Mouse (Mus musculus) ES-CJ7 (cell line): ENCODE data around the gene Nr2f2.

Source experiments
- DNase-seq: peaks from one replicate; pipeline ENCODE4 v3.0.0; 2011; ENCODE audit warnings: low read depth, low spot score

Nr2f2 gene

GRCm38 (mm10) chr7:70332926-70333664 is 33.4 kb downstream of the Nr2f2 start:
- no peak for DNase-seq

- no peak for DNase-seq
Measured at GRCm38 (mm10) chr7:70332064-70332850, 34.3 kb downstream of the Nr2f2 start.

GRCm38 (mm10) chr7:70331243-70332063 is 35.1 kb downstream of the Nr2f2 start:
- DNase-seq = peak; percentile 75

GRCm38 (mm10) chr7:70330761-70331242 is 35.7 kb downstream of the Nr2f2 start:
- peak; percentile 88 for DNase-seq

- peak; percentile 72 for DNase-seq
Measured at GRCm38 (mm10) chr7:70330207-70330562, 36.4 kb downstream of the Nr2f2 start.

DNA sequence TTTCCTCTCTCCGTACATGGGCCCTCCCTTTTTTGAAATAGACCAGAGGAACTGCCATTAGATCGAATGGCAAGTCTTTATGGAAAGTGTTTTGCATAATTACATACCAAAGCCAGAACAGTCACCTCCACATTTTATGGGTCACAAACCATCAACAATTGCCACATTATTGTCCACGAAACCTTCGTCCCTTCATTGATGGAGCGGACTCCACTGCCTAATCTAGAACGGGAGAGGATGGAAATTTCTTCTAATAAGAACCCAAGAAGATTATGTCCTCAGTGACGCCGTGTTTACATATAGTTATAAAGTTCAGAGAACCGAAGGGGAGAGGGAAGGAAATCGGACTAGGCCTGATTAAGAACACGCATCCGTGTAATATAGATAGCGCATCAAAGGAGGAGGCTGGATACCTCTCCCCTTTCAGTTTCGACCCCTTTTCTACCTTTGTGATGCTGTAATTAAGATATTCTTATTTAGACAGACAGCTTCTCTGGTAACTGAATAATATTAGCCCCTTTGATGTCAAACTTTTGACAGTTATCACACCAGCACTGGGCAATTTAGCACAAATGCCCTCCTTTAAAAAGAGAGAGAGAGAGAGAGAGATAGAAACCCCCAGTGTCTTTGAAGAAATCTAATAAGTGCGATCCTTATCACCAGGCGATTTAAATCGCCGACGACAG is 36.9 kb downstream of the Nr2f2 start:
- no peak for DNase-seq

- no peak for DNase-seq
Measured at GRCm38 (mm10) chr7:70329037-70329516, 37.5 kb downstream of the Nr2f2 start.

DNA sequence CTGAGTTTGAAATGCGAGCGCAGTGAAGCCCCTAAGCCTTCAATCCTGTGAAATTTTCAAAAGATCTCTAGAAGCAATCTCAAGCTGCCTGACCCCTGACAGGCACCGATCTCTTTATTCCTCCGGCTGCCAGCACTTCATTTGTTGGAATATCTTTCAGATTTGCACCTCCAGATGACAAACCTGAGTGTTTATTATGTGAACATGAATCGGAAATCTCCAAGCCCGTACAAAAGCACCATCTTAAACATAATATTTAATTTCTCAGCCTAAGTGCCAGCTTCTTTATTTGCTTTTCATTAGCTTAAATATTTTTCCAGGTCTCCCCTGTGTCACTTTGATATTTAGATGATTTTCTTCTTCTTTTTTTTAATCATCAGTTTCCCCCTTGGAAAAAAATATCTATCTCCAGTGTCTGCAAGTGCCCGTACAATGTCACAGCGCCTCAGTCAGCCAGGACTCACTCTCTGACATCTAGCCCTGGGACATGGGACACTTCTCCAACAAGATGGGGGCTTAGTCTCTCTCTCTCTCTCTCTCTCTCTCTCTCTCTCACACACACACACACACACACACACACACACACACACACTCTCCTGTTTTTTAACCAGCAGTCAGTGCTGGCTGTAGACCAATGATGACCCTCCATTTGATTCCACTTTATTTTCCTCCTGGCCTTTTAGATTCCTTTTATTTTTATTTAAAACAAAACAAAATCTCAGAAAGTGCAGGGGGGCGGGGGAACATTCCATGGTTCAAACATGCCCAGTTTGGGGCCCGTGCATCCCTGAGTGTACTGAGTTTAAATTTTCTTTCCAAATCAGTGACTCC is 38.1 kb downstream of the Nr2f2 start:
- DNase-seq = no peak

- no peak for DNase-seq
Measured at GRCm38 (mm10) chr7:70327191-70327590, 39.3 kb downstream of the Nr2f2 start.

GRCm38 (mm10) chr7:70326176-70327035 is 40.1 kb downstream of the Nr2f2 start:
- DNase-seq = no peak

DNA sequence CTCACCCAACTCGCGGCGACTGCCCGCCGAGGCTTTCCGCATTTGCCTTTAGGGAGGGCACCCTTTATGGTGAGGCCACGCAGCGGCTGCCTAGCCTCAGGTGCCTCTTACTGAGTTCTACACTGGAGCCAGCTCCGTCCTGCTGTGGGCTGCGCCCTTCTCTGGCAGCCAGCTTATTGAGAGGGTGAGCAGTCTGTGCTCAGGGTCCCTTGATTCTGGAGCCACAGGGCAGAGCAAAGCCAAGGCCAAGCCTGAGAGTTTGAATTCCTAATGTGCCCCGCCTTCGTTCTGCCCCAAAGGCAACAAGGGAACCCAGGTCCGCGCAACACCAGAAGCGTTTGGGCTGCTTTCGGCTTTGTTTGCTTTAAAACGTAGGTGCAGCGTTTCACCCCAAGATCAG is 41.2 kb downstream of the Nr2f2 start:
- peak; percentile 74 for DNase-seq

- DNase-seq = no peak
Measured at GRCm38 (mm10) chr7:70324541-70324940, 42.0 kb downstream of the Nr2f2 start.

DNA sequence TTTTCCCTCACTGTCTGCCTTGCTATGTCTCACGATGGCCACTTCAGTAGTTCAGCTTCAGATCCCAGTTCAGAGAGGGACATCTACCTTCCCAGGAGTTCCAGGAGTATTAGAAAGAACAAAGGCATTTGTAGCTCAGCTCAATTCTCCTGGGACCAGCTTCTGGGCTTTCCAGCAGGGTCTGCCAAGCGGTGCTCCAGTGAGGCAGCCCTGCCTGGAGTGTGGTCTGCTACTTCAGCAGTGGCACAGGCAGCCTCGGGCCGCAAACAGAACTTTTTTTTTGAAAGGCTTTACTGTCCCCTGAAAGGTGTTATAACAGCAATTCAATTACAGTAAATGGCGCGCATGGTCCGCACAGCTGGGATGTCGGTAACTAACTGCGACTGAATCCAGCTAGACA is 42.5 kb downstream of the Nr2f2 start:
- no peak for DNase-seq

DNA sequence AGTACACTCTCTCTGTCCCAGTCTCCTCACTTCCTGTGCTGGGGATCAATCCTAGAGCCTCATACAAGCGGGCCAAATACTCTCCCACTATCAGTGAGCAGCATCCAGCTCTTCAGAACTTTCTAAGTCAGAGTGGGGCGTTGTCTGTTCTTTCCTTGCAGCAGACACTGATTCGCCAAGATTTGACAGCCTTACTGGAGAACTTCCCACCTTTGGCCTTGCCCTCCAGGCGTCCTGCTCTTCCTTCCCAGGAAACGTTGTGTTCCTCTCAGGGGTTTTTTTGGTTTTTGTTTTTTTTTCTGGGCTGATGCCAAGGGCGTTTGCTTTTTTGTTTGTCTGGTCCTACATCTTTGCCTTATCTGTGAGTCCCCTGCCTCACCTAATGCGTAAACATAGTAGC is 60.8 kb downstream of the Nr2f2 start:
- DNase-seq = no peak

GRCm38 (mm10) chr7:70304426-70304825 is 62.1 kb downstream of the Nr2f2 start:
- no peak for DNase-seq
